Mouse (Mus musculus): ENCODE data around the gene Camk1d. TPM values are rescaled to one million over a fixed set of nuclear protein-coding genes. Genes with fewer than 3 reads are reported as not detected.

Camk1d gene
- polyA plus RNA-seq (2016; fragmentation: Nextera tagmentation; extraction: Ambion mirVana), result 0.62 and 0.85 TPM in 2 replicates

- Histone ChIP-seq H3K9me3 (peaks cover 7% of the 10 kb centered on the region), H3K4me1 (peaks cover 30% of the 10 kb centered on the region), H3K27me3 (ENCODE audit: poor library complexity, severe bottlenecking) (peaks cover 63% of the 10 kb centered on the region), H3K36me3 (replicated peaks) (no peaks in the 10 kb centered on the region), H3K4me3 (peak within 1 kb of the TSS; percentile 64), H3K27ac (peak within 1 kb of the TSS; percentile 80)
- WGBS, result under 1% methylated on average over 68 of the region's 80 CpGs
- peak; percentile 71 for DNase-seq (ENCODE audit: extremely low spot score, low spot score)
Measured at GRCm38 (mm10) chr2:5714211-5715053, at the start of gene Camk1d. Camk1d (minus strand) TSS chr2:5714515.

- no peaks in the 10 kb centered on the region for H3K36me3 ChIP-seq (replicated peaks)
- H3K9me3 ChIP-seq, result peaks cover 3% of the 10 kb centered on the region; the same call in 1 of the 2 replicates
- H3K27me3 ChIP-seq (ENCODE audit: poor library complexity, severe bottlenecking), result no peaks in the 10 kb centered on the region
- 94% methylated on average over 3 of the region's 3 CpGs for WGBS
- H3K4me3 ChIP-seq, result no peak overlapping the region
- no peaks in the 10 kb centered on the region for H3K4me1 ChIP-seq
- no peak overlapping the region for H3K27ac ChIP-seq
- no peak for DNase-seq (ENCODE audit: extremely low spot score, low spot score)
Measured at GRCm38 (mm10) chr2:5762031-5762430, 47.7 kb upstream of the Camk1d start.

DNA sequence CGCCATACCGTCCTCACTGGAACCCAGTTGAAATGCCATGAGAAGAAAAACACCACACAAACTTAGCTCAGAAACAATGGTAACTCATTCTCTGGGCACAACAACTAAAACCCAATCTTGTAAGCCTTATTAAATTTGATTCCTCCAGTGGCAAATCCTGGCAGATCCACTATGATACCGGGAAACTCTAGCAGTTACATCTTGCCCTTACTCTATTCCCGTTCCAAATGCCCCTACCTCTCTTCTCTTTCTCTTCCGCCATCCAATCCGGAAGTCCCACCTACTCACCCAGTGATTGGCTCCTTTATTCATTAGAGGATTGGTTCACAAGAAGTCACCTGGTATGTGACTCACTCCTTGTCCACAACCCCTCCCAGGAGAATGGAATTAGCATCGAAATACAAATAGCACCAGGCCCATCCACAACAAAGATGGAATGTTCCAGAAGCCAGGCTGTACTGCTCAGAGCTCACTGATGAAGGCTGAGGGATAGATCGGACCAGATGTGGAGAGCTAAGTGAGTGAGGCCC, 46.2 kb upstream of the Camk1d start:
- H3K9me3 ChIP-seq, result peaks cover 3% of the 10 kb centered on the region; the same call in 1 of the 2 replicates
- no peaks in the 10 kb centered on the region for H3K4me1 ChIP-seq
- 90% methylated on average over 8 of the region's 8 CpGs for WGBS
- DNase-seq (ENCODE audit: extremely low spot score, low spot score), result no peak
- H3K4me3 ChIP-seq, result no peak overlapping the region
- no peak overlapping the region for H3K27ac ChIP-seq
- no peaks in the 10 kb centered on the region for H3K27me3 ChIP-seq (ENCODE audit: poor library complexity, severe bottlenecking)
- H3K36me3 ChIP-seq (replicated peaks), result no peaks in the 10 kb centered on the region

GRCm38 (mm10) chr2:5758569-5758968, 44.3 kb upstream of the Camk1d start:
- Histone ChIP-seq H3K4me3 (no peak overlapping the region), H3K27me3 (ENCODE audit: poor library complexity, severe bottlenecking) (no peaks in the 10 kb centered on the region), H3K4me1 (no peaks in the 10 kb centered on the region), H3K27ac (no peak overlapping the region), H3K36me3 (replicated peaks) (no peaks in the 10 kb centered on the region), H3K9me3 (peaks cover 3% of the 10 kb centered on the region; the same call in 1 of the 2 replicates)
- WGBS, result 85% methylated on average over 2 of the region's 2 CpGs
- DNase-seq (ENCODE audit: extremely low spot score, low spot score), result no peak

GRCm38 (mm10) chr2:5750872-5751271, 36.6 kb upstream of the Camk1d start:
- Histone ChIP-seq H3K27ac (no peak overlapping the region), H3K9me3 (no peaks in the 10 kb centered on the region), H3K4me1 (no peaks in the 10 kb centered on the region), H3K36me3 (replicated peaks) (no peaks in the 10 kb centered on the region), H3K27me3 (ENCODE audit: poor library complexity, severe bottlenecking) (no peaks in the 10 kb centered on the region), H3K4me3 (no peak overlapping the region)
- no peak for DNase-seq (ENCODE audit: extremely low spot score, low spot score)
- 87% methylated on average over 3 of the region's 3 CpGs for WGBS

DNA sequence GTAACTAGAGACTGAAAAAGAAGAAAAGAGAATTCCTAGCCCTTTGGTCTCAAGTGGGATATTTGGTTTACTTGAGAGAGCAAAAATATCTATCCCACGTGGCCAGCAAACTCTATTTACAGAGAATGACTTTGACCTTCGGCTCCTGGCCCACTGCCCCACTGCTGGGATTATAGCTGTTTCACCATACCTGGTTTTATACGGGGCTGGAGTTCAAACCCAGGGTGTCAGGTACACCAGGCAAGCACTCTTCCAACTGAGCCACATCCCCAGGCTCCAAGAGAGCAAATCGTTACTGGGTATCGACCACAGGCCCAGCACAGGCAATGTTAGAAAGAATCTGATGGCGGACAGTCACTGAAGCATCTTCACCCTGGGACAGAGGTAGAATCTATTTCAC, 34.9 kb upstream of the Camk1d start:
- Histone ChIP-seq H3K27ac (no peak overlapping the region), H3K4me1 (no peaks in the 10 kb centered on the region), H3K36me3 (replicated peaks) (no peaks in the 10 kb centered on the region), H3K27me3 (ENCODE audit: poor library complexity, severe bottlenecking) (no peaks in the 10 kb centered on the region), H3K4me3 (no peak overlapping the region), H3K9me3 (no peaks in the 10 kb centered on the region)
- 85% methylated on average over 6 of the region's 6 CpGs for WGBS
- no peak for DNase-seq (ENCODE audit: extremely low spot score, low spot score)

GRCm38 (mm10) chr2:5747545-5748043, 33.3 kb upstream of the Camk1d start:
- Histone ChIP-seq H3K4me1 (no peaks in the 10 kb centered on the region), H3K36me3 (replicated peaks) (no peaks in the 10 kb centered on the region), H3K9me3 (peaks cover 3% of the 10 kb centered on the region; the same call in 1 of the 2 replicates), H3K27ac (no peak overlapping the region), H3K4me3 (no peak overlapping the region), H3K27me3 (ENCODE audit: poor library complexity, severe bottlenecking) (no peaks in the 10 kb centered on the region)
- WGBS, result 86% methylated on average over 5 of the region's 5 CpGs
- DNase-seq (ENCODE audit: extremely low spot score, low spot score), result no peak

DNA sequence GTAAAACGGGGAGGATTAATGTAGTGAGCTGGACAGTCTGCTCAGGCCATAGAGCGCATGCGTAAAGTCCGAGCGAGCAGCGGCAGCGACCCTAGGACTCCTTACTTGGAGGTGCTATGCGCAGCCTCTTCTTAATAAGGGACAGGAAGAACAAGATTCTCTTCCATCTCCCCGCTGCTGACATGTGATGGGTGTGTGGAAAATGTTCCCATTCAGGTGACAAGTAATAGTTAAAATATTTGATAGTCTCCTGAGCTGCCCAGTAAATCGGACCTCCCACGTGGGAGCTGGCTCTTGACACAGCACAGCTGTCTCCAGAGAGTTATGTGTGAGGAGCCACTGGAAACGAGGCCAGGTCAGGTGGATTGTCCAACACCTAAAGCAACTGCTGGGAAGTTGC, 32.2 kb upstream of the Camk1d start:
- no peak overlapping the region for H3K27ac ChIP-seq
- H3K4me1 ChIP-seq, result no peaks in the 10 kb centered on the region
- no peaks in the 10 kb centered on the region for H3K27me3 ChIP-seq (ENCODE audit: poor library complexity, severe bottlenecking)
- no peaks in the 10 kb centered on the region for H3K36me3 ChIP-seq (replicated peaks)
- no peak overlapping the region for H3K4me3 ChIP-seq
- H3K9me3 ChIP-seq, result peaks cover 3% of the 10 kb centered on the region; the same call in 1 of the 2 replicates
- WGBS, result 86% methylated on average over 12 of the region's 12 CpGs
- DNase-seq (ENCODE audit: extremely low spot score, low spot score), result no peak

- Histone ChIP-seq H3K4me3 (no peak overlapping the region), H3K27me3 (ENCODE audit: poor library complexity, severe bottlenecking) (no peaks in the 10 kb centered on the region), H3K9me3 (peaks cover 3% of the 10 kb centered on the region; the same call in 1 of the 2 replicates), H3K36me3 (replicated peaks) (no peaks in the 10 kb centered on the region), H3K4me1 (no peaks in the 10 kb centered on the region), H3K27ac (no peak overlapping the region)
- DNase-seq (ENCODE audit: extremely low spot score, low spot score), result no peak
- 81% methylated on average over 8 of the region's 8 CpGs for WGBS
Measured at GRCm38 (mm10) chr2:5743886-5744285, 29.6 kb upstream of the Camk1d start.

- 87% methylated on average over 1 of the region's 1 CpGs for WGBS
- Histone ChIP-seq H3K9me3 (peaks cover 3% of the 10 kb centered on the region; the same call in 1 of the 2 replicates), H3K4me1 (no peaks in the 10 kb centered on the region), H3K27me3 (ENCODE audit: poor library complexity, severe bottlenecking) (no peaks in the 10 kb centered on the region), H3K36me3 (replicated peaks) (no peaks in the 10 kb centered on the region), H3K27ac (no peak overlapping the region), H3K4me3 (no peak overlapping the region)
- no peak for DNase-seq (ENCODE audit: extremely low spot score, low spot score)
Measured at GRCm38 (mm10) chr2:5740913-5741312, 26.6 kb upstream of the Camk1d start.

DNA sequence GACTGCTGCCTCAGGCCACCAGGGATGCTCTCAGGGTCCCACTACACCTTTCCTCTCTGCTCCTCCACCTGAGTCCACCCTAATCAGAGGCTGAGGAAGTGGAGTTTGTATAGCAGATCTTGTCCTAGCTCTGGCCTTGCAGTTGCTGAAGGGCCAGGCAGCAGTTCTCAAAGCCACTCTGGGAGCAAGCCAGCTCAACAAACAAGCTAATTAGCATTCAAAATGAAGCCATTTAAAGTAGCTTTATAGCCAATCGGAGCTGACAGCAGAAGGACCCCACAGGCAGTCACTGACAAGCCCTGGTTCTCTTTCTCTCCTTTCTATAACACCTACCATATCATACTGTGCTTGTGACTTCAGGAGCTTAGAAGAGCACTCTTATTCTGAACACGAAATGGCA, 21.6 kb upstream of the Camk1d start:
- no peak overlapping the region for H3K27ac ChIP-seq
- H3K36me3 ChIP-seq (replicated peaks), result no peaks in the 10 kb centered on the region
- DNase-seq (ENCODE audit: extremely low spot score, low spot score), result no peak
- no peak overlapping the region for H3K4me3 ChIP-seq
- H3K27me3 ChIP-seq (ENCODE audit: poor library complexity, severe bottlenecking), result no peaks in the 10 kb centered on the region
- H3K9me3 ChIP-seq, result no peaks in the 10 kb centered on the region
- peaks cover 6% of the 10 kb centered on the region; the same call in 1 of the 2 replicates for H3K4me1 ChIP-seq
- 38% methylated on average over 2 of the region's 2 CpGs for WGBS

GRCm38 (mm10) chr2:5733300-5734085, 19.2 kb upstream of the Camk1d start:
- 79% methylated on average over 3 of the region's 3 CpGs for WGBS
- Histone ChIP-seq H3K27me3 (ENCODE audit: poor library complexity, severe bottlenecking) (no peaks in the 10 kb centered on the region), H3K9me3 (no peaks in the 10 kb centered on the region), H3K27ac (no peak overlapping the region), H3K4me3 (no peak overlapping the region), H3K36me3 (replicated peaks) (no peaks in the 10 kb centered on the region), H3K4me1 (peaks cover 16% of the 10 kb centered on the region)
- no peak for DNase-seq (ENCODE audit: extremely low spot score, low spot score)

Measured in forebrain, embryonic 10.5 days (tissue).